Mouse (Mus musculus): ENCODE measurements around the gene Vmn1r43. TPM values are rescaled to one million over a fixed set of nuclear protein-coding genes. Genes with fewer than 3 reads are reported as not detected.

Gene Vmn1r43
- polyA plus RNA-seq, 1 experiment from 2014 or later, result not detected

DNA sequence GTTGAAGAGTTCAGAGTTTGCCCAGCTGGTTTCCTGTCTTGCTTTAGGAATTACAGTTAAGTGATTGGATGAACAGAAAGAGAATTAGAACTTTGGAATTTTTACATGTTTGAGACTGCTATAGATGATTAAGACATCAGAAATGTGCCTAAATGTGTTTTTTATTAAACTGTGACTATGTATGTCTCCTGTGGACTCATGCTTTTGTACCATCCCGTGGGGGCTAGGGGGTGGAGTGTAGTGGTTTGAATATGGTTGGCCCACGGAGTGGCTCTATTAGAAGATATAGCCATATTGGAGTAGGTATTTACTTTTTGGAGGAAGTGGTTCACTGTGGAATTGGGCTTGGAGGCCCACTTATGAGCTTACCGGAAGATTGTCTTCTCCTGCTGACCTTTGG, 18.7 kb downstream of the Vmn1r43 start:
- Histone ChIP-seq H3K27me3 (replicated peaks; ENCODE audit: control insufficient read depth, insufficient read depth, low read length) (no peaks in the 10 kb centered on the region), H3K36me3 (ENCODE audit: control insufficient read depth, insufficient read depth, low read length) (no peaks in the 10 kb centered on the region), H3K4me2 (no peak overlapping the region), H3K4me3 (ENCODE audit: low read depth, low read length) (no peak overlapping the region), H3K9ac (ENCODE audit: low read depth, low read length) (no peak overlapping the region), H3K4me1 (replicated peaks; ENCODE audit: control insufficient read depth, insufficient read depth, low read length) (no peaks in the 10 kb centered on the region), H3K9me3 (ENCODE audit: control insufficient read depth, low read length) (peaks cover 10% of the 10 kb centered on the region), H3K27ac (ENCODE audit: low read depth, low read length) (no peak overlapping the region)
- WGBS, result 63% methylated on average over 3 of the region's 3 CpGs
- DNase-seq (ENCODE audit: low spot score) (no peak), ATAC-seq (replicated peaks; ENCODE audit: low FRiP score) (no peak)

Other genes with a start within 250 kb of the Vmn1r43 start
- gene Txnrd3, start 232.4 kb downstream of the Vmn1r43 start, polyA plus RNA-seq (2014; fragmentation: Nextera tagmentation; extraction: Ambion mirVana), result 10.0 and 11.2 TPM in 2 replicates
- gene Vmn1r40, start 168.9 kb downstream of the Vmn1r43 start, polyA plus RNA-seq (2014; fragmentation: Nextera tagmentation; extraction: Ambion mirVana), result not detected in 2 replicates
- gene Vmn1r41, start 135.6 kb downstream of the Vmn1r43 start, polyA plus RNA-seq (2014; fragmentation: Nextera tagmentation; extraction: Ambion mirVana), result not detected in 2 replicates
- gene Vmn1r42, start within 50 bp of the Vmn1r43 start, polyA plus RNA-seq (2014; fragmentation: Nextera tagmentation; extraction: Ambion mirVana), result not detected in 2 replicates
- gene Vmn1r44, start 7.2 kb upstream of the Vmn1r43 start, polyA plus RNA-seq (2014; fragmentation: Nextera tagmentation; extraction: Ambion mirVana), result not detected in 2 replicates
- not detected in 2 replicates for gene Vmn1r45, start 64.2 kb upstream of the Vmn1r43 start, polyA plus RNA-seq (2014; fragmentation: Nextera tagmentation; extraction: Ambion mirVana)
- not detected in 2 replicates for gene Vmn1r46, start 92.9 kb upstream of the Vmn1r43 start, polyA plus RNA-seq (2014; fragmentation: Nextera tagmentation; extraction: Ambion mirVana)
- not detected in 2 replicates for gene Vmn1r47, start 139.7 kb upstream of the Vmn1r43 start, polyA plus RNA-seq (2014; fragmentation: Nextera tagmentation; extraction: Ambion mirVana)
- gene Vmn1r48, start 160.4 kb upstream of the Vmn1r43 start, polyA plus RNA-seq (2014; fragmentation: Nextera tagmentation; extraction: Ambion mirVana), result not detected in 2 replicates
- not detected in 2 replicates for gene Vmn1r49, start 202.1 kb upstream of the Vmn1r43 start, polyA plus RNA-seq (2014; fragmentation: Nextera tagmentation; extraction: Ambion mirVana)
- gene Vmn1r50, start 225.0 kb upstream of the Vmn1r43 start, polyA plus RNA-seq (2014; fragmentation: Nextera tagmentation; extraction: Ambion mirVana), result not detected in 2 replicates
- not detected in 2 replicates for gene Vmn1r51, start 246.2 kb upstream of the Vmn1r43 start, polyA plus RNA-seq (2014; fragmentation: Nextera tagmentation; extraction: Ambion mirVana)